Mouse (Mus musculus): Measurements from ENCODE around the gene Higd1c.

DNA sequence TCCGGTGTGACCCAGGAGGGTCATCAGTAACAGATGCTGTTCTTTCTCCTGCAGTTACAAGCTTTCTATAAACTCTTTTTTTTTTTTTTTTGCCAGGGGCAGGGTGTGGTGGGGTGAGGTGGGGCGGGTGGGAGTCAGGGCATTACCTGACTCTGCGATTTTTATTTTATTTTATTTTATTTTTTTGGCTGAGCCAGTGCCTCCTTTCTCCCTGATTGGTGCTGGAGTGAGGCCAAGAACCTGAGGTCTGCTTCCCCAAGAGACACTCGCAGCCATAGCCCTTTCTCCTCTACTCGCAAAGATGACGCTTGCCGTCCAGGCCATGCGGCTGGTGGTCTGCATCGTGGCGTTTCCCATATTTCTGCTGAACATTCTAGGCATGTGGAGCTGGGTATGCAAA lies 29.7 kb upstream of the Higd1c start, which contains the start of gene Mettl7a3:
- no peak for TF ChIP-seq CTCF (conservative IDR thresholded peaks at IDR 0.05; ENCODE audit: insufficient read depth, insufficient read length, low read depth, low read length)
- TF ChIP-seq POLR2A (IDR thresholded peaks at IDR 0.05; ENCODE audit: low read depth, low read length) = no peak

Data from kidney, adult 2 months (tissue).